Mouse (Mus musculus) bone marrow macrophage, adult 2 months (primary cell): ENCODE measurements around the gene Spag8.

Experiments used
- CTCF ChIP-seq: IDR thresholded peaks from 2 replicates; pipeline ENCODE4 v1.5.1; 2012; ENCODE audit warnings: low read depth, mild to moderate bottlenecking, low read length, moderate library complexity
- POLR2A ChIP-seq: IDR thresholded peaks from 2 replicates; pipeline ENCODE4 v1.6.1; 2012; ENCODE audit warnings: mild to moderate bottlenecking, low read depth, low read length, borderline replicate concordance

GRCm38 (mm10) chr4:43691026-43691425, 37.6 kb upstream of the Spag8 start:
- TF ChIP-seq POLR2A, result no peak
- no peak for TF ChIP-seq CTCF
